Mouse (Mus musculus): Measurements from ENCODE around the gene Ccnb2.
"Not testable (repeated sequence)": the region's sequence is repeated elsewhere in the genome, so short reads cannot be mapped to it uniquely, and the experiment has no call there.

Ccnb2 gene

DNA sequence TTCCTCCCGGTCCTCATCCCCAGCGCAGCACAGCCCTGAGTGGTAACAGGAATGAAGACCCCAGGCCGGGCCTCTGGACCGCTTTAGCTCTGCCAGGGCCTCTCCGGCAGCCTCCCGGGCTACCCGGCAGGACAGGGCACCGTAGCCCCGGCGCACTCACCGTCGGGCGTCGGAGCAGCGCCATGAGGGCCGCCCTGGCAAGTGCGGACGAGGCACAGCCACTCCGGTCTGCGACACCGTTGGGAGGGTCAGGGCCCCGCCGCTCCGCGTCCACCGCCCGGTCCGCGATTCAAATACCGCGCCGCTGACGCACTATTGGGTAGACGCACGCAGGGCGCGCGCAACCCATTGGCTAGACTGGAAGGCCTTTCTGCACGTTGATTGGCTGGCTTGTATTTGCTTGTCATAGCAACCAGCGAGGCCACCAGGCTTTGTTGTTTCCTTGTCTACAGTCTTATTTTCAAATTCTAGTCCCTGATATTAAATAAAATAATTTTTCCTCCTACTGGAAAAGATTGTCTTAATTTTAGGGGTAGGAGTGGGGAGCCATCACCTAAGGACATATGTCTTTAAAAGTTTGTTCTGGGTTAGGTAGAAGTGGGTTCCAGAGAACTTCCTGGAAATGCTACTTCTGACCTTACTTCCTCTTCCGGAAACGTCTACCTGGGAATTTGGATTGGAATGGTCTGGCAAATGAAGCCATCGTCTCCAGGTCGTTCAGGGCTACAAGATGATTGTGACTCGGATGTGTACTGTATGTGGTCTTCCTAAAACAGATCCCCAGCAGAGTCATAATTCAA, at the start of gene Ccnb2:
TSS of gene Ccnb2 (minus strand) at position 291 of the 800 bp plus-strand sequence.
- DNase-seq (ENCODE audit: low spot score), result peak; percentile 84

DNA sequence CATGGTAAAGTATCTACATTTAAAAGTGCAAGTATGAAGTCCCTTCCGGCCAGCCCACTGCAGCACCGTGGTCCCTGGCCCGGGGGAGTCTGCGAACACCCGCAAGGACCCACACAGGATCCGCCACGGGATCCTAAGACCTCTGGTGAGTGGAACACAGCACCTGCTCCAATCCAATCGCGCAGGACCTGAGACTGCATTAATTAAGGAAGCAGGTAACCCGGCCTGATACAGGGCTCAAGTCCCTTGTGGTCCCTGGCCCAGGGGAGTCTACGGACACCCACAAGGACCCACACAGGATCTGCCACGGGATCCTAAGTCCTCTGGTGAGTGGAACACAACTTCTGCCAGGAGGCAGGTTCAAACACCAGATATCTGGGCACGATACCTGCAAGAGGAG, 41.7 kb upstream of the Ccnb2 start:
- not testable (repeated sequence) for DNase-seq (ENCODE audit: low spot score)

- DNase-seq (ENCODE audit: low spot score), result no peak
Observed at GRCm38 (mm10) chr9:70452371-70452770, 31.0 kb upstream of the Ccnb2 start.

DNA sequence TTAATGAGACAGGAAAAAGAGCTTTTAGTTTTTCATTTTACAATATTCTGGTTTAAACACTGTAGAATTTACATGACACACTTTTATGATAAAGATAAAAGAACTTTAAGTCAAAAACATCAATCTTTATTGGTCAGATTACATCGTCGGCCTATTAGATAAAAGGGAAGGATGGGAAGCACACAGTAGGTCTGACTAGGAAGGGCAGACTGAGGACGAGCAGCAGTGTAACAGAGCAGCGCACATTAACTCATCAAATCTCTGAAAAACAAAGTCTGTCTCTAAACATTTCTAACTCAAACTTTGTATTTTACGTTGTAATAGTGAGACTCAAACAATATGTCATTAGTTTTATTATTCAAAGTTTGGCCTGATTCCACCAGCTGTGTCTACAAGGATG, 27.7 kb upstream of the Ccnb2 start:
- DNase-seq (ENCODE audit: low spot score), result no peak

GRCm38 (mm10) chr9:70439959-70440358, 18.6 kb upstream of the Ccnb2 start:
- no peak for DNase-seq (ENCODE audit: low spot score)

DNA sequence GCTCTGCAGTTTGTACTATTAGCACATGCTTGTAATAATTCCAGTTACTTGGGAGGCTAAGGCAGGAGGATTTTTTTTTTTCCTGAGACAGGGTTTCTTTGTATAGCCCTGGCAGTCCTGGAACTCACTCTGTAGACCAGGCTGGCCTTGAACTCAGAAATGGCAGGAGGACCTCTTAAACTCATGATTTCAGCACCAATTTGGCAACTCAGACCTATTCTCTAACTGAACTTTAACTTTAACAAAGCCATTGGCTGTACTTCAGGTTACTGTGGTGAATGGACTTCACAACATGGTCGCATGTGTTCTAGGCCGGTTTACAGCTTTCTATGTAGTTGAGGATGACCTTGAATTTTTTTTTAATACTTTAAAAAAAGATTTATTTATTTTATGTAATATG, 1.3 kb upstream of the Ccnb2 start:
- DNase-seq (ENCODE audit: low spot score), result no peak

DNA sequence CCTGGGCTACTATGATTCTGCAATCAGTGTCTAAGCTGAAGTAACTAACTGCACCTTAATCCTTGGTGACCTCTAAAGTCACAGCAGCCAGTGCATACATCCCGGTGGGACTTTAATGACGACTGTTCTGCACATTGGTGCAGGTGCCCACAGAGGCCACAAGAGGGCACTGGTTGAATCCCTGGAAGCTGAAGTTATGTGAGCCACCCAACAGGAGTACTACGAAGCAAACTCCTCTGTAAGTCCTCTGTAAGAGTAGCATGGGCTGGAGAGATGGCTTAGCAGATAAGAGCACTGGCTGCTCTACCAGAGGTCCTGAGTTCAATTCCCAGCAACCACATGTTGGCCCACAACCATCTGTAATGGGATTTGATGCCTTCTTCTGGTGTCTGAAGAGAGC, 4.9 kb downstream of the Ccnb2 start:
- DNase-seq (ENCODE audit: low spot score), result peak; percentile 16

DNA sequence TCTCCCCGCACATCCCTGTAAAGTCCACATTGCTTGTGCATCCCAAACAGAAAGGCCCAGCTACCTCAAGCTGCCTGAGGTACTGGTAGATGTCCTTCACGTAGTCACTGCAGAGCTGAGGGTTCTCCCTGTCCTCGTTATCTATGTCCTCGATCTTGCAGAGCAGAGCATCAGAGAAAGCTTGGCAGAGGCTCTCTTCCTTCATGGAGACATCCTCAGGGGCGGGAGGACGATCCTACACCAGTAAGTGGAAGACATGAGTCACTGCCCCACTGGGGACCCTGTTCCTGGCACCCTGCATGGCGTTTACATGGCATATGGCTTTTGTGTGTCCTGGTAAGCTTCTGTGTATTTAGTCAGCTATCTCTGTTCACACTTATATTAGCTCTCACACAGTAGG, 8.3 kb downstream of the Ccnb2 start:
- no peak for DNase-seq (ENCODE audit: low spot score)

- DNase-seq (ENCODE audit: low spot score), result no peak
Observed at GRCm38 (mm10) chr9:70410668-70411067, 10.7 kb downstream of the Ccnb2 start.

GRCm38 (mm10) chr9:70409743-70410142, 11.6 kb downstream of the Ccnb2 start:
- no peak for DNase-seq (ENCODE audit: low spot score)

DNA sequence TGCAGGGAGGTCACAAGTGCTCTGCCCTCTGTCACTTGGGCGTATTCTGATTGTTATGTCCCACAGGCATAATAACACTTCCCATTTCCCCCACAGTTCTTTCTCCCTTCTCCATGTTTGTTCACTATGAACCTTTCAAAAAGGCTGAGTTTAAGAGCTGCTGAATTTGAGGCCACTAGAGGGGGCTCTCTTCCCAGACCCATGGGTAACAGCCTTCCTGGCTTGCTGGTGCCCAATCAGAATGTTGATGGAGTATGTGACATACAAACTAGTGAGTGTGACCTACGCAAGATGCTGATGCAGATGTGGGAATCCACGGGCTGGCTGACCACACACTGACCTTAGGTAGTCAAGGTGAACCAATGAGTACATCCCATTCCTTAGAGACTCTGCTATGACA, 12.6 kb downstream of the Ccnb2 start:
- DNase-seq (ENCODE audit: low spot score), result peak; percentile 5

GRCm38 (mm10) chr9:70406596-70406995, 14.8 kb downstream of the Ccnb2 start:
- no peak for DNase-seq (ENCODE audit: low spot score)

DNA sequence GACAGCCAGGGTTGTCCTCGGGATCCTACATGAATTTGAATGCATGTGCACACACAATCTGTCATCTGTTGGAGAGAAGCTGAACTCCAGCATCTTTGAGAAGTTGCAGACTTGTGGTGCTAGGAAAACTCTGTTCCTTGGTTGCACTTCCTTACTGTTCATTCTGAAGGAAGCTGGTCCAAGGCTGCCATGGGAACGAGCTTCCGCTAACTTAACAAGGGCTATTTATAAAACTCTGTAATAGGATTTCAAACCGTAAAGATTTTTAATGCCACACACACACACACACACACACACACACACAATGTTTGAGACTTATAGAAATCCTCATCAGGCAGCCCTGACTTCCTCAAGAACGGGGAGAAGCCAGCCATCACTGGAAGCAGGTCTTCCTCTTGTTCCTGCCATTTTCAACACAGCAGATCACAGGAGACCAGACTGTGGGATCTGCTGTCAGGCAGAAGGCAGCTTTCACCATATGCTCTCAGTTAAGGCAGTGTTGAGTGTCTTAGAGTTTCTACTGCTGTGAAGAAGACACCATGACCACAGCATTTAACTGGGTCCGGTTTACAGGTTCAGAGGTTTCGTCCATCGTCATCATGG, 19.3 kb downstream of the Ccnb2 start:
- no peak for DNase-seq (ENCODE audit: low spot score)

- DNase-seq (ENCODE audit: low spot score), result no peak
Observed at GRCm38 (mm10) chr9:70396083-70396482, 25.3 kb downstream of the Ccnb2 start.

DNA sequence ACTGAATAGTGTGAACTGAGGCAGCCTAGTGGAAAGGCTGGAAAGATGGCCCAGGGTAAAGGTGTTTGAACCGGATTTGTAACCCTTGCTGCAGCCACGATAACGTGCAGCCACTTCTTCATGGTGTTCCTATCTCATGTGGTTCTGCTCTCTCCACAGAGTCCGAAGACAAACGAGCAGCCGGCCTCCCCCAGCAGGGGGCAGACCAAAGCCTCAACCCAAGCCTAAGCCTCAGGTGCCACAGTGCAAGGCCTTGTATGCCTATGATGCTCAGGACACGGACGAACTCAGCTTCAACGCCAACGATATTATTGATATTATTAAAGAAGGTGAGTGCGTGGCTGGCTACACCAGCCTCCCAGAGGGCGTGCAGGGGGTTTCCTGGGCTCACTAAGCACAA, 25.7 kb downstream of the Ccnb2 start:
- no peak for DNase-seq (ENCODE audit: low spot score)

DNA sequence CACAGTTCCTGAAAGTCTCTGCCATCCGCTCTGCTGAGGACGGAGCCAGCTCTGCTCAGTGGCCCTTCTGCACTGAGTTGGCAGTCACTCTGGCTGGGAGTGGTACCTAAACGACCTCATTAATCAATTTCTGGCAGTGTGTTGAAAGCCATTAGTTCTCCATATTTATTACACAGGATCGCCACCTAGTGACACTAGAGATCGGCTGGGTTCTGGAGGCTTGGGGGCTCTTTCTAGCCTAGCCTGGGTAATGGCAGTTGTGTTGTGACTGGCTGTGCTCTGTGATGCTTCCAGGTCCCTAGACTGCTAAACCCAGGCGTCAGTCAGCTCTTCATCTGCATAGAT, 28.8 kb downstream of the Ccnb2 start:
- DNase-seq (ENCODE audit: low spot score), result no peak

DNA sequence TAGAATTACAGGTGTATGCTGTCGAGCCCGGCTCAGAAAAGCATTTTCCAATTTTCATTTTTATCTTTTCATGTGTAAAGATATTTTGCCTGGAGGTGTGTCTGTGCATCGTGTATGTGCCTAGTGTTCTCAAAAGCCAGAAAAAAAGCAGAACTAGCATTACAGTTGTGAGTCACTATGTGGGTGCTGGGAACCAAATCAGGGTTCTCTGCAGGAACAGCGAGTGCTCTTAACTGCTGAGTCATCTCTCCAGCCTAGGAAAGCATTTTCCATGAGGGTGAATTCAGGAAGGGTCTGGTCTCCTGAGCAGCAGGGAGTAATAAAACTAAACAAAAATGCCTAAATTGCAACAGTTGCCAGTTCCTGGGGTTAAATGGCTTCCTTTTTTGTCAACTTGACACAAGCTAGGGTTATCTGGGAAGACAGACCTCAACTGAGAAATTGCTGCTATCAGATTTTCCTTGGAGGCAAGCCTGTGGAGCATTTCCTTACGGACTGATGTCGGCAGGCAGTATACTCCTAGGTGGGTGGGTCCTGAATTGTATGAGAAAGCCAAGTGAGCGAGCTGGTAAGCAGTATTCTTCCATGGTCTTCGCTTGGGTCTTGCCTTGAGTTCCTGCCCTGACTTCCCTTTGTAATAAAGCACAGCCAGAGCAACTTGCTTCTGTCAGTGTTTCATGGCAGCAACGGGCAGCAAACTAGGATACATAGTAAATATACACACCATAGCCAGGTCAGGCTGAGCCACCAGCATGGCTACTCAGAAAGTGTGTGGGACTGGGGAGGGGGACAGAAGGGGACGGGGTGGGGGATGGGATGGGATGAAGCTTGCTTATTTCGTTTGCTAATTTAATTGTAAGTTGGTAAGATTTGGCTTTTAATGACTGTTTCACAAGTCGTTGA, 29.4 kb downstream of the Ccnb2 start:
- no peak for DNase-seq (ENCODE audit: low spot score)

- no peak for DNase-seq (ENCODE audit: low spot score)
Observed at GRCm38 (mm10) chr9:70391042-70391441, 30.3 kb downstream of the Ccnb2 start.

- no peak for DNase-seq (ENCODE audit: low spot score)
Observed at GRCm38 (mm10) chr9:70389548-70389947, 31.8 kb downstream of the Ccnb2 start.

- no peak for DNase-seq (ENCODE audit: low spot score)
Observed at GRCm38 (mm10) chr9:70387410-70388119, 33.8 kb downstream of the Ccnb2 start.

DNA sequence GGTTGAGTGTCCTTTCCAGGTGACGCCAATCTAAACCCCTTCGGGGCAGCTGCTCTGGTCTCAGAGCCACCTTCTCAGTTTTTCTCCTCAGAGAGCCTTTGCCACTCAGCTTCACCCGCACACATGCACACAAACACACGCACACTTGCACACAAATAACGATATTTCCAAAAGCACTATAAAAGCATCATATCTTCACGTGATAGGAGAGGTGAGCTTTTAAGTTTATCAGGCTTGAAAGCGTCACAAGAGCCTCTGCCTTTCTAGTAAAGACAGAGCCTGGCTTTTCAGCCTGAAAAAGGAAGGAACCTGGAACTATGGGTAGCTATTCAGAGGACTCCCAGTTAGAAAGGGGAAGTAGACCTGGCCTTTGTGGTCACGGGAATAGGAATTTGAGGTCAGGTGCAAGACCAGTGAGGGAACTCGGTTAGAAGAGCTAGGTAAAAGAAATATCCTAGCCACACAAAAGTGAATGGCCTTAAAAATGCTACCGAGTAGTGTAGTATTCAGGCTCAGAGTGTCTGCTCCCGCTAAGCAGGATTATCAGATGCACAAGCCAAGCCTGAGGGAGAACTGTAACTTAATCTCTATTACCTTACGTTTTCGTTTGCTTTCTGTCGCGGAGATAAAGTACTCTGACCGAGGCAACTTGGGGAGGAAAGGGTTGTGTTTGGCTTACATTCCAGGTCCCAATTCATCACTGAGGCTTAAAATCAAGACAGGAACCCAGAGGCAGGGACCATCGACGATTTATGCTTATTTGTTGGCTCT, 36.2 kb downstream of the Ccnb2 start:
- no peak for DNase-seq (ENCODE audit: low spot score)
